In genomic region chr2:74063777-74064176, GRCm38 (mm10) we compare ENCODE assay signal across 9 mouse cellular contexts.
DNase-seq lines count a peak whose midpoint lies in the region; ATAC-seq and TF ChIP-seq lines count a peak whose summit lies in the region.
"Had no signal": no experiment of that assay in that cellular context is flagged by ENCODE, and none has a peak within 500 bp of the region (broad histone marks: within the 10 kb centered on the region; RNA-seq: fewer than 3 reads in every experiment).

No protein-coding gene starts in this region.

- H3K9ac ChIP-seq in forebrain, embryonic 15.5 days (replicated peaks): peak overlapping the region; percentile 7; the same call in 1 of the 2 replicates
- H3K9ac ChIP-seq: liver, embryonic 14.5 days had no signal

- ATAC-seq in forebrain, embryonic 15.5 days (replicated peaks): peak; percentile 91

- 73% methylated on average over 15 of the region's 15 CpGs for WGBS in lung, adult 2 months
- whole genome bisulfite sequencing in forebrain, embryonic 15.5 days: 19% methylated on average over 15 of the region's 15 CpGs

- H3K36me3 ChIP-seq in forebrain, embryonic 15.5 days: no peaks in the 10 kb centered on the region

- intact Hi-C loops in left cerebral cortex, postnatal 25 days (cut with DNase I): loop anchor here (2.0 kb wide), 1 partner anchor 237 kb away; no protein-coding TSS in a partner anchor
- intact Hi-C loops in heart, postnatal 36 days (cut with DNase I): no loop called here

- no peaks in the 10 kb centered on the region for H3K4me1 ChIP-seq in lung, adult 2 months (ENCODE audit: control insufficient read depth, insufficient read depth, low read length)
- H3K4me1 ChIP-seq in forebrain, embryonic 15.5 days: peaks cover 24% of the 10 kb centered on the region

- 0 out of 2 replicates have a peak, but pooled peaks cover 6% of the 10 kb centered on the region for H3K27me3 ChIP-seq in forebrain, embryonic 15.5 days

- peak; percentile 11 to 47 for DNase-seq in lung, postnatal 4 days
- DNase-seq in lung, adult 2 months: no peak
- DNase-seq in left cerebral cortex, postnatal 25 days (ENCODE audit: low spot score in 2 of 2): peak; percentile 9 to 39
- peak; percentile 55 to 66 for DNase-seq in right cerebral cortex, postnatal 10 days (ENCODE audit: low spot score in 2 of 2)
- DNase-seq in spleen, postnatal 36 days (ENCODE audit: low spot score in 2 of 2): no peak
- DNase-seq in urinary bladder, postnatal 10 days (ENCODE audit: low spot score): no peak
- DNase-seq in heart, postnatal 36 days: no peak

- no peaks in the 10 kb centered on the region for H3K9me3 ChIP-seq in forebrain, embryonic 15.5 days

- peak overlapping the region; percentile 24 for H3K27ac ChIP-seq in forebrain, embryonic 15.5 days (replicated peaks)
- H3K27ac ChIP-seq: liver, embryonic 14.5 days had no signal

- TF ChIP-seq POLR2A in lung, adult 2 months (IDR thresholded peaks at IDR 0.05; ENCODE audit: borderline replicate concordance, extremely low read depth, low read depth, low read length): no peak

- no peak overlapping the region for H3K4me3 ChIP-seq in lung, adult 2 months (replicated peaks; ENCODE audit: extremely low read depth, low read depth, low read length)
- peak overlapping the region; percentile 26 for H3K4me3 ChIP-seq in forebrain, embryonic 15.5 days

- no peak for TF ChIP-seq CTCF in lung, adult 2 months (IDR thresholded peaks at IDR 0.05; ENCODE audit: insufficient read depth, low read length)

- H3K4me2 ChIP-seq in forebrain, embryonic 15.5 days (replicated peaks): peak overlapping the region; percentile 42

Comparison
In these comparisons a context has a peak if more than half of its experiments do, and no peak if none do; other contexts are left out.
1. DNase-seq: peak in lung, postnatal 4 days (2 of 2), left cerebral cortex, postnatal 25 days (2 of 2) and right cerebral cortex, postnatal 10 days (2 of 2); none in lung, adult 2 months (single experiment), spleen, postnatal 36 days (0 of 2), urinary bladder, postnatal 10 days (single experiment) and heart, postnatal 36 days (0 of 2).